In the genomic region with DNA sequence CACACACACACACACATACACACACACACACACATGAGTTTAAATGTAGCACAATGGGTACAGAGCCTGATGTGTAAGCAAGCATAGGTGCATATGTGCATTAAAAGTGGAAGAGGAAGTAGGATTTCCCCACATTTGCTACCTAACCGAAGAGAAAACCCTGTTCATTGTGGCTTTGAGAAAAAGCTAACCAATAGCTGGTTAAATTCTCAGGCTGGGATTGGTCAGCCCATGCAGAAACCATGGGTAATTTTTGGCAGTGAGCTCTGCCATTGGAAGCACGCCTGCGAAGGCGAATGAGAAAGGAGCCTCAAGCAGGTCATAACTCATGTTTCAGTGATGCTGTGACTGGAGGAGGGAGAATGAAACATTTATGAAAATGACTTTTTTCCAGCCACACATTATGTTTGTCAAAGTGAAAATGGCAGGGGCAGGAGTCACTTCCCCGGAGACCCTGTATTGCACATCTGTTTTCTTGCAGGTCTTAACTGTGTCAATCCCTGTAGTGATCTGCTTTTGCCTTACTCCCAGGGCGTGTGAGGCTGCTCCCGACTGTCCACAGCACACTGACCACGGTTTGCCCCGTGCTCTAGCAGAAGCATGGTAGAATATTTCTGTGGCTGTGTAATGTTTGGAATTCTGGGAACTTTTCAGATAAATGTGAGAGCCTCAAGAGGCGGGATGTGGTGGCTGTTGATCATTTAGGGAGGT, we compare ENCODE assay signal across 18 mouse cellular contexts.
DNase-seq lines count a peak whose midpoint lies in the region; ATAC-seq and TF ChIP-seq lines count a peak whose summit lies in the region.
"Had no signal": no experiment of that assay in that cellular context is flagged by ENCODE, and none has a peak within 500 bp of the region (broad histone marks: within the 10 kb centered on the region; RNA-seq: fewer than 3 reads in every experiment).

No protein-coding gene starts in this region.

- TF ChIP-seq CTCF in heart, adult 2 months (IDR thresholded peaks at IDR 0.05) = no peak
- TF ChIP-seq CTCF in kidney, adult 2 months (conservative IDR thresholded peaks at IDR 0.05; ENCODE audit: insufficient read depth, insufficient read length, low read depth, low read length) = no peak
- TF ChIP-seq CTCF in Patski (IDR thresholded peaks at IDR 0.05) = no peak

- WGBS in heart, adult 2 months = 49% methylated on average over 10 of the region's 10 CpGs
- WGBS in kidney, adult 2 months = 68% methylated on average over 10 of the region's 10 CpGs

- H3K27me3 ChIP-seq in heart, adult 2 months (ENCODE audit: control insufficient read depth, insufficient read depth, low read length) = no peaks in the 10 kb centered on the region
- no peaks in the 10 kb centered on the region for H3K27me3 ChIP-seq in kidney, adult 2 months (replicated peaks; ENCODE audit: control insufficient read depth, insufficient read depth, low read length)
- no peaks in the 10 kb centered on the region for H3K27me3 ChIP-seq in Patski
- H3K27me3 ChIP-seq: intestine, embryonic 15.5 days; neural tube, embryonic 13.5 days; stomach, embryonic 15.5 days had no signal

- H3K79me2 ChIP-seq in heart, adult 2 months (replicated peaks; ENCODE audit: control insufficient read depth, insufficient read depth, low read length) = no peaks in the 10 kb centered on the region

- H3K36me3 ChIP-seq in heart, adult 2 months (ENCODE audit: control insufficient read depth, insufficient read depth, low read length) = no peaks in the 10 kb centered on the region
- no peaks in the 10 kb centered on the region for H3K36me3 ChIP-seq in kidney, adult 2 months (ENCODE audit: control insufficient read depth, insufficient read depth, low read length)
- H3K36me3 ChIP-seq: intestine, embryonic 15.5 days; neural tube, embryonic 13.5 days; stomach, embryonic 15.5 days had no signal

- DNase-seq in heart, adult 11 months = peak; percentile 69
- DNase-seq in heart, adult 2 months = no peak
- peak; percentile 36 to 52 for DNase-seq in kidney, postnatal 4 days
- no peak for DNase-seq in kidney, adult 2 months
- DNase-seq in Patski (ENCODE audit: low read depth, low spot score) = peak; percentile 46
- no peak for DNase-seq in frontal cortex, postnatal 36 days (ENCODE audit: low spot score in 2 of 2)
- DNase-seq in right cerebral cortex, adult 18-20 months = no peak
- DNase-seq: adrenal gland, adult 8-10 months; gastrocnemius, postnatal 36 days; liver, postnatal 0 days; right cerebral cortex, postnatal 4 days; thymus, postnatal 36 days had no signal

- in situ Hi-C loops in Patski (cut with MboI; ENCODE audit: low pct_unique_long_range_greater_than_20kb) = no loop called here

- no peak overlapping the region for H3K27ac ChIP-seq in heart, adult 2 months
- no peak overlapping the region for H3K27ac ChIP-seq in kidney, adult 2 months (ENCODE audit: insufficient read depth, low read depth, low read length)
- H3K27ac ChIP-seq: intestine, embryonic 15.5 days; left cerebral cortex, adult 2 months; neural tube, embryonic 13.5 days; stomach, embryonic 15.5 days had no signal

- H3K9ac ChIP-seq in heart, adult 2 months (ENCODE audit: low read depth, low read length) = no peak overlapping the region
- H3K9ac ChIP-seq: intestine, embryonic 15.5 days; liver, postnatal 0 days; neural tube, embryonic 13.5 days; stomach, embryonic 15.5 days had no signal

- CTCF ChIA-PET in Patski (lab: Charles Lee) = interaction anchor here (1.3 kb wide), 1 partner anchor 18 kb away, joined by 3 read pairs; no protein-coding TSS in a partner anchor

- POLR2A ChIA-PET in Patski (lab: Charles Lee) = no interaction called here

- ATAC-seq in Patski = peak; percentile 57
- ATAC-seq in megakaryocyte progenitor cell, adult 5-6 weeks (replicated peaks; ENCODE audit: poor library complexity) = peak; percentile 77
- ATAC-seq: CD4-positive, CD25-positive, alpha-beta regulatory T cell, adult 4 months; intestine, embryonic 15.5 days; liver, postnatal 0 days had no signal

- intact Hi-C loops in heart, adult 2 months (cut with DNase I) = no loop called here

- no peak overlapping the region for H3K4me3 ChIP-seq in heart, adult 2 months
- no peak overlapping the region for H3K4me3 ChIP-seq in kidney, adult 2 months (ENCODE audit: insufficient read depth, low read depth, low read length)
- H3K4me3 ChIP-seq: intestine, embryonic 15.5 days; left cerebral cortex, adult 2 months; neural tube, embryonic 13.5 days; stomach, embryonic 15.5 days had no signal

- no peaks in the 10 kb centered on the region for H3K4me1 ChIP-seq in heart, adult 2 months (ENCODE audit: control insufficient read depth, insufficient read depth, low read length)
- H3K4me1 ChIP-seq in kidney, adult 2 months (ENCODE audit: control insufficient read depth, insufficient read depth, low read length) = no peaks in the 10 kb centered on the region; the same call in 1 of the 2 replicates
- H3K4me1 ChIP-seq: intestine, embryonic 15.5 days; stomach, embryonic 15.5 days had no signal

- no peak for TF ChIP-seq POLR2A in heart, adult 2 months (IDR thresholded peaks at IDR 0.05; ENCODE audit: insufficient read depth, low read depth, low read length)
- TF ChIP-seq POLR2A in kidney, adult 2 months (IDR thresholded peaks at IDR 0.05; ENCODE audit: low read depth, low read length) = no peak

- no peak for TF ChIP-seq EP300 in heart, adult 2 months (IDR thresholded peaks at IDR 0.05; ENCODE audit: insufficient read depth, low read depth, low read length)

Comparison
In these comparisons a context has a peak if more than half of its experiments do, and no peak if none do; other contexts are left out.
1. DNase-seq: peak in heart, adult 11 months (single experiment), kidney, postnatal 4 days (2 of 2) and Patski (single experiment); none in heart, adult 2 months (0 of 2), kidney, adult 2 months (single experiment), frontal cortex, postnatal 36 days (0 of 2) and right cerebral cortex, adult 18-20 months (single experiment).